Mouse (Mus musculus) adrenal gland (tissue): Measurements from ENCODE around the gene Itga7.

Experiments
- intact Hi-C: fragments of 180-260 bp; cut with DNase I; formaldehyde crosslinking; loops from one replicate; pipeline ENCODE4 v1.15.1; 2025

Gene Itga7

DNA sequence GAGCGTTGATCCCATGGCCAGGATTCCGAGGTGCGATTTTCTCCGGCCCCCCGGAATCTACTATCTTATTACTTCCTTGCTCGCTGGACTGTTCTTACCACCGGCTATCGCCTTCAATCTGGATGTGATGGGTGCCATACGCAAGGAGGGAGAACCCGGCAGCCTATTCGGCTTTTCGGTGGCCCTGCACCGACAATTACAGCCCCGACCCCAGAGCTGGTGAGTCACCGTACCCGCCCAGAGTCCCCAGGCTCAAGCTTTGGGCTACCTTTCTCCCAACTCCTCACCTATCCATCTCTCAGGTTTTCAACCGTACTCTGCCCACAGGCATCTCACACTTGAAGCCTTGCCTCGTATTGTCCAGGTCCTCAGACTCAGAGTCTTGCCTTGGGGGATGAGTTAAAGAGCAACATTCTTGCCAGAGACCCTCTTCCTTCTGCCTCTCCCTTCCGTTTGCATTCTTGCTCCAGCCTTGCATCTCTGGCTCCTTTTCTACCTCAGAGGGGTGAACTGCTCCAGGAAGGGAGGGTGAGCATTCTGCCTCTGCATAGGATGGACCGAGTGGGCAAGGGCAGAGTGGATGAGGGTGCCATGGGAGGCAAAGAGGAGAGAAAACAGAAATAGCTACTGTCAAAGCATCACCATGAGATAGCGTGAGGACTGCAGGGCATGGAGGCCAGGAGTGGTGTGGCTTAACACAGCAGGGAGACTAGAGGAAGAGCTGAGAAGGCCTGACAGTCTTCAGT is 531 bp downstream of the Itga7 start:
- intact Hi-C loops: no loop called here

- intact Hi-C loops: no loop called here
Measured at GRCm38 (mm10) chr10:128934997-128935787, 1.6 kb downstream of the Itga7 start.

DNA sequence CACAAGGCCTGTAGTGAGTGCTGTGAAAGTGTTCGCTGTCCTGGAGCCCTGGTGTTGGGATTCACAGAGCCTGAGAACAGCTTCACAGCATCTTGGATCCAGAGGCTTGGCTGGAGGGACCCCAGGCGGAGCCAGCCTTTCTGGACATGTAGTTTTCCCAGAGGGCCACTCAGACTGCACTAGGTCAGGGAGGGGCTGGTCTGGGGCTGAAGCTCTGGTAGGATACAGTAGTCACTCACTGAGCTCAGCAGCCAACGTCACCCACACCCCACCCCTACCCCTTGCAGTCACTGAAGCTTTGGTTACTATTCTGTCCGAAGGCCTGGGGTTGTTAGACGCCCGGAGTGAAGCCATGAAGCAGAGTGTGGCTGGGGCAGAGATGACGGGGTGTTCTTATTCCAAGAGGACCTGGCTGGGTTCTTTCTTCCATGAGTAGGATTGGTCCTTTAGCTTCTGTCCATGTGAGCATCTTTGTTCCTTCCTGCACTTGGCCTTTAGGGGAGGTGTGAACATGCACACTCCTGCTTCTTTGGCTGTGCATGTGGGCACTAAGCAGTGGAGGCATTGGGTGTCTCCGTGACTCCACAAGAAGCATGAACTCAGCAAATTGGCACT is 2.3 kb downstream of the Itga7 start:
- intact Hi-C loops: no loop called here

DNA sequence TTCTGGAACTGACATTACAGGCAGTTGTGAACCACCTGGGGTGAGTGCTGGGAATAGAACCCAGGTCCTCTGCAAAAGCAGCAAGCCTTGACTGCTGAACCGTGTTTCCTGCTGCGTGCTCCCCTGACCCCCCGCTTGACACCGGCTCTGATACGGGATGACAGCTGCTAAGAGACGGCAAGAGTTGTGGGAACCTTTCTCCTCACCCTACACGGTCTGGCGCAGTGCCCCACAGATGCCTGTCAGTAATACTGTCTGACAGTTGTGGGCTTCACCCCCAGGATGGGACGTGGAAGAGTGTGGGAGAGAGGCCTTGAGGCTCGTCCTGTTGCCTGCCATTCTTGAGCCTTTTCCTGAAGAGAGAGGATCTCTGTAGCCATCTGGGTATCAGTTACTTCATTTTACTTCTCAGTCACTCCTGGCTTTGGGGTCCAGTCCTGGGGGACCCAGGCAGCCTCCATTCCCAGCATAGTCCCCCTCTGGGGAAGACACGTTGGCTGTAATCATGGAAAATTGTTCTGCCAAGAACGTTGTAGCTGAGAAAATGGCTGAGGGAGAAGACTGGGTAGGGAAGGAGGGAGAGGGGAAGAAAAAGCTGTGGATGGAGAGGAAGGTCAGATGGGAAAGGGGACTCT is 4.3 kb downstream of the Itga7 start:
- intact Hi-C loops: no loop called here

DNA sequence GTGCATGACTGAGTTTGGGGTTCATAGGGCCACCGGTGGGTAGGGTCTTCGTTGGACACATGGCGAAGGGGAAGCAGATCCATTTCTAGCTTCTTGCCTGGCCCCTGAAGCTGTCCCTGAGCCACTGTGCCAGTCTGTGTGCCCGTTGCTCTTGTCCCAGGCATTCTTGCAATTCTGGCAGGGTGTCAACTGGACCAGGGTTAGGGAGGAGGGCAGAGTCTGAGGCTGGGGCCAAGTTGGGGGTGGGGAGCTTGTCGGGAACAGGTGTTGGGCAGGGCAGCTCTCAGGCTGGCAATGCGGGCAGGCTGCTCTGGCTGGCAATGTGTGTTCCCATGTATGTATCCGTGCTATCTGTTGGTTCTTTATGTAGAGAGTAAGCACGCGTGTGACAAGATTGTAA is 4.8 kb downstream of the Itga7 start:
- intact Hi-C loops: no loop called here

DNA sequence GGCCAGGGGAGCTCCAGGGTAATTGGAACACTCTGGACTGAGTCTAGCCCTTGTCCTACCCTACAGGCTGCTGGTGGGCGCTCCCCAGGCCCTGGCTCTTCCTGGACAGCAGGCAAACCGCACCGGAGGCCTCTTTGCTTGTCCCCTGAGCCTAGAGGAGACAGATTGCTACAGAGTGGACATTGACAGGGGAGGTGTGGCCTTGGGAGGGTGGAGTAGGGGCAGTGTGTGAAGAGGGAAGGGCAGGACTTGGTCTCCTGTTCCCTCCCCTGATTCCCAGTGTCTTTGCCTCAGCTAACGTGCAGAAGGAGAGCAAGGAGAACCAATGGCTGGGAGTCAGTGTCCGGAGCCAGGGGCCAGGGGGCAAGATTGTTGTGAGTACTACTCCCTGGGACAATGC is 5.4 kb downstream of the Itga7 start:
- intact Hi-C loops: no loop called here

GRCm38 (mm10) chr10:128940475-128941061 is 7.0 kb downstream of the Itga7 start:
- intact Hi-C loops: no loop called here

DNA sequence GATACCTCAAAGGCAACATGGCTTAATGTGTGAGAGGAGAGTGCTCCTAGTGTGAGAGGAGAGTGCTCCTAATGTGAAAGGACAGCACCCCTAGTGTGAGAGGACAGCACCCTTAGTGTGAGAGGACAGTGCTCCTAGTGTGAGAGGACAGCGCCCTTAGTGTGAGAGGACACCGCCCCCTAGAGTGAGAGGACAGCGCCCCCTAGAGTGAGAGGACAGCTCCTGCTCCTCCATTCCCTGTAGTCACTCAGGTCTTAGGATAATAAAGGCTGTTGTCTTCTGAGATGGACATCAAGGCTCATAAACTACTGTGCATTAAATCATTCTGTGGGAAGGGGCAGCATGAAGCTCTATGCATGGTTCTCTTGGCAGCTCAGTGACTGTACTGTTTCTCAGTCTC is 12.1 kb downstream of the Itga7 start:
- intact Hi-C loops: no loop called here

- intact Hi-C loops: no loop called here
Measured at GRCm38 (mm10) chr10:128947496-128947895, 13.9 kb downstream of the Itga7 start.

DNA sequence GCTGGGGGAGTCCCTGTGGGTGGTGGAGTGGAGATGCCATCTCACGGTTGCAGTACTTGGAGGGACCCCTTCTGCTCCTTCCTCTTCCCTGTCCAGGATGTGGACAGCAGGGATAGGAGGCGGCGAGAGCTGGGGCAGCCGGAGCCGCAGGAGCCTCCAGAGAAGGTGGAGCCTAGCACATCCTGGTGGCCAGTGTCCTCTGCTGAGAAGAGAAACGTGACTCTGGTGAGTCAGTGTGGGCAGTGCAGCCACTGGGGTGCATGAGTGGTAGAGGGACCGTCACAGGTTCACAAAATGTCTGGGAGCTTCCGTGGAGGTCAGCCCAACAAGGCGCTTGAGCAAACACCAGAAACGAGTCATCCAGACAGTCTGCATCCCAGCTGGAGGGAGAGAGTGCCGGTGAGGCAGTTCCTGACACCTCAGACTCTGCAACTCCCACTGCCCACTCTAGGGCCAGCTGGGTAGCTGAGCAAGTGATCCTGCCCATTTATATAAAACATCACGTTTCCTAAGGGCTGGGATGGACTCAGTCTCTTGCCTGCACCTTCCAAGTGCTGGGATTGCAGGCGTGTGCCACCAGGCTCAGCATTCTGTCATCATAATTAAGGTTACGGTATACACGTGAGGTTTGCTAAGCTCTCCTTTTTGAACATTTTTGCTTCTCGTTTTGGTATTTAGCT is 16.7 kb downstream of the Itga7 start:
- intact Hi-C loops: no loop called here

DNA sequence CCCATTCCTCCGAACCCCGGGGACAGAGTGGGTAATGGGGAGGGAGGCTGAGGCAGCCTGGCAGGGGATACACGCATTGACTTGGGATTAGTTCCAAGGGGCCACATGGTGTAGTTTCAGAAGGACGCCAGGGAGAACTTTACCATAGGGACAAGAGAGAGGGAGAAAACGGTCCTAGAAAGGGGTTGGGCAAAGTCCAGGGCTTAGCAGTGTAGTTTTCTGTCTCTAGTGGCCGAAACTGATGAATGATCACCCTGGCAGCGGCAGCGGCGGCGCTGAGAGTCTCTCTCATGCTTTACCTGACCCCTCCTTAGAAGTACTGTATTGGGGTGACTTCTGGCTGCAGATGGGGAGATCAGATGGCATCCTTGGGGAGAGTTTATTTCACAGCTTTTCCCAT is 24.7 kb downstream of the Itga7 start:
- intact Hi-C loops: no loop called here

DNA sequence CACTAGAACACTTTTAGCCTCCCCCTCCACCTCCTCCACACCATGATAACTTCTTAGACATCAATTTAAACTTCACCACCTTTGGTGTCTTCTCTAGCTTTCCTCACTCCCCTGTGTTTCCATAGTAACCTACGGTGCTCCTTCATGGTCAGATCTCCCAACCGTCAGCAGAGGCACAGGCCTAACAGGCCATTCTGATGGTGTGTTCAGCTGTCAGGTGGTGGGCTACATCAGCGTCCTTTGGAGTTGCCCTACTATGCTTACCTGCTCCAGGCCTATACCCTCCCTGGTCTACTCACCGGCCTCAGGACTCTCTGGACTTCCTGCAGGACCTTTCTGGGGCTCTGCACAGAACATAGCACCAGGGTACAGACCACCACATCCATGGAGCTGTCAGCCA is 26.5 kb downstream of the Itga7 start:
- intact Hi-C loops: no loop called here

- intact Hi-C loops: no loop called here
Measured at GRCm38 (mm10) chr10:128960590-128961584, 27.3 kb downstream of the Itga7 start, which contains the start of gene Mettl7b. Mettl7b (minus strand) TSS chr10:128960988.

DNA sequence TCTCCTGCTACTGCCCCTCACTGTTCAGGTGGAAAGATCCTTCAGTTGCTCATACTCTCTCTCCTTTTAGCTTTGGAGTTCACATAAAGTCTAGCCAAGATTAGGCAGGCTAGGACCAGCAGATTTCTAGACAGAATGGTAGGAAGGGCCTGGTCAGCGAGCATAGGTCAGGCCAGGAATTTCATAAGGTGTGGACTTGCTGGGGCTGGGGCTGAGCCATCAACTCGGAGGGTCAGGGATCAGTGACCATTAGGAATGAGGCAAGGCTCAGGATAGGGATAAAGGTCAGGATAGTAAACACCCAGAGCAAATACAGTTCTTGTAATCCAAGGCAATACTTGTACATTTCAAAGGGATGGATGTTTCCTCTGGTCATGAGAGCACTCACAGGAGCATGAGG is 31.3 kb downstream of the Itga7 start:
- intact Hi-C loops: no loop called here

DNA sequence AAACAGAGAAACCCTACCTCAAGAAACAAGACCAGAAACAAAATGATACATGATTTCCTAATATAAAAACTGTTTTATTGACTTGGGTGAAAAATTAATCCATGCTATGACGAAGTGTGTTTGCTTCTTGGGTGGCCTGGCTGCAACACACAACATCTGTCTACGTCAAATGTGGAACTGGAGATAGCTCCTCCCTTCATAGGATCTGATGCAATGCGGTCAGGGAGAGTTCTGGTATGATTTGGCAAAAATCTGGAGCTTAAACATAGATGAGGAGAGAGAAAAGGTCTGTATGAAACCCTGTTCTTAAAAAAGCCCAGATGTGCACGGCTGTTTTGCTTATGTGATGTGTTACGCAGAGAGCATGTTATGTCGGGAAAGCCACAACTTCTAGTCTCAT is 32.3 kb downstream of the Itga7 start:
- intact Hi-C loops: no loop called here

DNA sequence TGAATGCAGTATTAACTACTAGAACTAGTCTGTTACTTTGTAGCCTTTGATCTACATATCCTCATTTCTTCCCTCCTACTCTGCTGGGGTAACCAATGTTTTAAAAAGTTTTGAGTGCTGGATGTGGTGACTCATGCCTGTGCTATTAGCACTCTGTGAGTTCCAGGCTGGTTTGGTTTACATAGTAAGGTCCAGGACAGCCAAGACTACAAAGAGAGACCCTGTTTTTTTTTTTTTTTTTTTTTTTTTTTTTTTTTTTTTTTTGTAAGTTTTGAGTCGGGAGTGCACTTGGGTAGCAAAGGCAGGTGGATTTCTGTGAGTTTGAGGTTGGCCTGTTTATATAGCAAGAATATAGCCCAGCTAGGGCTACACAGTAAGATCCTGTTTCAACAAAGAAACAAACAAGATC is 34.7 kb downstream of the Itga7 start:
- intact Hi-C loops: no loop called here

DNA sequence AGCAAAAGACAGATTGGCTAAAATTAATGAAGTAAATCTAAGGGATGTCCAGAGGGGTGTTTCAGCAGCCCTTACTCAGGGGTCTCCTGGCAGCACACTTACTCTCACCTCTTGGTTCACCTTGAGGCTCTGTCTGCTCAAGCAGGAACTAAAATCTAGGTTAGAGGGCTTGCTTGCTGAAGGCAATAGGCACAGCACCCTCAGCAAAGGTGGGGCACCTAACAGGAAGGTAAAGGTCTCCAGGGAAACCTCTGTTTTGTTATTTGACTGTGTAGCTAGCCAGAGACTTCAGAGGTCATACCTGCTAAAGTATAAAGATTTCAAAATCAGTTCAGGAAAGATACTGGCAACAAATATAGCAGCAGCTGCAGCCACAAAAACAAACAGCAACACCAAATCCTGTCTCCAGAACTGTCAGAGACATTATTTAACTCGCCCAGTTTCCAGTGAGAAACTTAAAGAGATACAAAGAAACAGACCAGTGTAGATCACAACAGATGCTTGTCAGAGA is 37.2 kb downstream of the Itga7 start:
- intact Hi-C loops: no loop called here

DNA sequence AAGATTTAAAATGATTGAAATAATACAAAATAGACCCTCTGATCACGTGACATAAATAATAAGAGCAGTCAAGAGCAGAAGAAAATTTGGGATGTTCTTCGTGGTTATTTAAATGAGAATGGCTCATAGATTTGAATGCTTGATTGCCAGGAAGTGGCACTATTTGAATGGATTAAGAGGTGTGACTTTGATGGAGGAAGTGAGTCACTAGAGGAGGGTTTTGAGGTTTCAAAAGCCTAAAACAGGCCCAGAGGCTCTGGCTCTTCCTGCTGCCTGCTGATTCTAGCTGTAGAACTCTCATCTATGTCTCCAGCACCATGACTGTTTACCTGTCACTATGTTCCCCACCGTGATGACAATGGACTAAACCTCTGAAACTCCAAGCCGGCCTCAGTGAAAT is 39.2 kb downstream of the Itga7 start:
- intact Hi-C loops: no loop called here

DNA sequence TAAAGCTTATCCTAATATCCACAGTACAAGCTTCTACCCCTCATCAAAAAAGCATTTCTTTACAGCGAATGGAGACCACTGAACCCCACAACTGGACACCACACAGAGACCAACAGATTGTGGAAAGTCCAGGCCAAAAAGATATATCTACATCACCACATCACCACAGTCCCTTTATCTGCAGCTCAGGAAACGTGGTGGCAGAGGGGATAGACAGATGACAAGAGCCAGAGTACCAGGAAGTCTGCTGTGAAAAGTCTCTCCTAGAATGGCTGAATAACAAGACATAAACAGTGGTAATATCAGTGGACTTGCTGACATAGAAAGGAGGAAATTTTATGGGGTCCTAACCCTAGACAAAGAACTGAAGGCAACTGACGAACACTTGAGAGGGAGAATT is 42.8 kb downstream of the Itga7 start:
- intact Hi-C loops: loop anchor here (5.0 kb wide), 1 partner anchor 129 kb away; no protein-coding TSS in a partner anchor
